Mouse (Mus musculus): ENCODE data around the gene Cdkal1.

DNA sequence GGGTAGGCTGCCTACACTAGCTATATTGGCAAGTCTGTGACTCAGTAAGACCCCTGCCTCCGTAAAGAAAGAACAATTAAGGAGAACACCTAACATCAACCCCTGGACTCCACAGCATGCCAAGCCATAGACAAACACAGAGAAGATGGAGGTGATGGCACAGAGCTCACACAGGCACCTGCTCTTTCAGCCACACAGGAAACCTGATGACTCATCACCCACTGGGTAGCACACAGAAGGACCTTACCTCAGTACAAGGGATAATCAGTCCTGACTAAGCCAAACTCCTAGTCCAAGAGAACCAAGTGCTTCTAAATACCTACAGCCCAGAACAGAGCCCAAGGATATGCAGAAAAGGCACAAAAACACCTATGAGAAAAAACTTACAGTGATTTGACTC lies 50.2 kb downstream of the Cdkal1 start:
- TF ChIP-seq CTCF (IDR thresholded peaks at IDR 0.05; ENCODE audit: low read depth) (no peak), EP300 (optimal IDR thresholded peaks at IDR 0.05) (no peak)
